Mouse (Mus musculus) B cell, adult (primary cell): ENCODE data around the gene Itsn1. TPM values are rescaled to one million over a fixed set of nuclear protein-coding genes. Genes with fewer than 3 reads are reported as not detected.

Source experiments
- total RNA-seq: library from RNA; stranded (reverse); gene quantifications from 4 replicates; pipeline ENCODE4 v1.2.4, GENCODE M21; 2023; ENCODE audit not compliant: inconsistent age

Gene Itsn1
- 14.6 to 22.5 TPM (median 19.2 TPM) in 4 replicates for total RNA-seq

DNA sequence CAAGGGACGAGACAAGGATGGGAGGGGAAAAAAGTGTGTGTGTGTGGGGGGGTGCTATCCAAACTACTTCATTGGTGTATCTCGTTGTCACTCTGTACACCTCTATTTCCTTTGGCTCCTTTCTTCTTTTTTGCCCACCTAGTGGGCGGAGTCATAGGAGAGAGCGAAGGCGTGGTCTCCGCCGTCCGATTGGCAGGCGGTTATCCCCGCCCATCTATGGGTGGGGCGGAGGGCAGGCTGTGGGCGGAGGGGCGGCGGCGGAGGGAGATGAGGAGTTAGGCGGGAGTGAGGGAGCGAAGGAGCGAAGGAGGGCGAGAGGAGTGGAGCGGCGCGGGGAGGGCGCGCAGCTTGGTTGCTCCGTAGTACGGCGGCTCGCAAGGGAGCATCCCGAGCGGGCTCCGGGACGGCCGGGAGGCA, at the start of gene Itsn1:
TSS of gene Itsn1 (plus strand) at position 216 of the 417 bp plus-strand sequence.

DNA sequence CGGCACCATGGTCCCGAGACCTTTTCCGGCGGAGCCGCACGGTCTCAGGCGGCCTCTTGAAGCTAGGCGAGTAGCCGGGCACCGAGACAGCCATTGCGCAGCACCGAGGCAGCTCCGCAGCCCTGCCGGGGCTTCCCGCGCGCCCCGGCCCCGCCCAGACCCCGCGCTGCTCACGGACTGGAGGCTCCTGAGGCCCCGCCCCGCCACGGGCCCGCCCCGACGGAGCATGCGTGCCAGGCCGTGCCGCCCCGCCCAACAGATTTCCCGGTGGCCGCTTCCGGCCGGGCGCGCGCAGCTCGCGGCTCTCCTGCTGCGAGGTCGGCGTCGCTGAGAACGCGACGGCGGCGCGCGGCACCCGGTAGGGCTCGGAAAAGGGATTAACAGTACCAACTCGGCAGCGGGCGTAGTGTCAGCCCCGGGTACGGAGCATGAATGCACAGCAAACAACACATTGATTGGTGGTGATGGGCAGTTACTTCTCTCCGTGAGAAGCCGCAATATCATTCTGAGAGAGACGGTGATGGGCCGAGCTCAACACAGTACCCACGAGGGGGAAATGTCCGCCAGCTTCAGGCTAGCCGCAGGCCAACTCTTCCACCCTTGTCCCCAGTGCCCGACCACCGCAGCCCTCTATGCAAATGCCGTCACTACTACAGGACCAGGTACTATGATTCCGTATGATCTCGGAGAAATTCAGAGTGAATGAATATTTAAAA, 40.3 kb upstream of the Itsn1 start, which contains the start of gene Donson:
TSS of gene Donson (minus strand) at position 152 of the 716 bp plus-strand sequence.

DNA sequence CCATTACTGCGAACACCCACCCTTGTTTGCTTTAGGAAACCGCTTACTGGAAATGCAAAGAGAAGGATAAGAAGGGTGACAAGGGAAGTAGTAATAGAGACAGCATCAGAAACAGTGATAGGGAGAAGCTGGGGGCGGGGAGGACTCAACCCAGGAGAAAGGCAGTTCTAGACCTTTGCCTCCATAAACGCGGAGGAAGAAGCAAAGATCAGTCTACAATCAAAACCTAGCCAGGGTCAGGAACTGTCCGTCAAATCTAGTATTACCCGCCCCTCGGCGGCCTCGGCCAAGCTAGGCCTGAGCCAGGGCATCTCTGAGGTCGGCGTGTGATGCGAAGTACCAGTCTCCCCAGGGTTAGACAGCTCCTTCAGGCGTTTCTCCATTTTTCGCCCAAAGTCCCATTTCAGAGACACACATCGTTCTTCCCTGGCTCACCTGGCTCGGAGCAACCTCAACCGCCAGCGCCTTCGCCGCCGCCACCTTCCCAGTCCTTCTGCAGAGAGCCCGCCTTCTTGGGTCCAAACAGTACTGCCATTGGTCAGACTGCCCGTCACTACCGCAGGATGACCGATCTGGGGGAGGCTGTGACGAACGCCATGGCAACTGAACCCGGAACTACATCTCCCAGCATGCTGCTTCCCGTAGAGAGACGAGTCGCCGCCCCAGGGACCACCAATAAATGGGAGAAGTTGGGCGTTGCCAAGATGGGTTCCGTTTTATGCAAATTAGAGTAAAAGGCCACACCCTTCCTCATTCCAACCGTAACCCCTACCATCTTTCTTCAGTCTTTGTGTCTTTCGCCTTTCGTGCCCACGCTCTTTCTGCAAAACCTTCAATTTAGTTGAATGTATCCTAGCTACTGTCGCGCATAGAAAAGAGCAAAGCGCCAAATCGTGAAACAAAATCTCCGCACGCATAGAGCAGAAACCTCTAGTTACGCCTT, 687 bp upstream of the Itsn1 start, which contains the start of gene Cryzl1:
TSS of gene Cryzl1 (minus strand) at position 853 of the 943 bp plus-strand sequence.

Other genes with a start within 250 kb of the Itsn1 start
- 135 to 157 TPM (median 152 TPM) in 4 replicates for gene Ifnar1, start 244.0 kb upstream of the Itsn1 start, total RNA-seq
- gene Ifngr2, start 182.2 kb upstream of the Itsn1 start, total RNA-seq, result 45.6 to 60.3 TPM (median 54.5 TPM) in 4 replicates
- gene Tmem50b, start 131.5 kb upstream of the Itsn1 start, total RNA-seq, result 34.2 to 37.6 TPM (median 36.5 TPM) in 4 replicates
- 0.48 to 2.8 TPM (median 1.4 TPM) in 4 replicates for gene Dnajc28, start 110.3 kb upstream of the Itsn1 start, total RNA-seq
- 76.4 to 88.1 TPM (median 82.4 TPM) in 4 replicates for gene Gart, start 82.3 kb upstream of the Itsn1 start, total RNA-seq
- gene Son, start 81.8 kb upstream of the Itsn1 start, total RNA-seq, result 501 to 548 TPM (median 535 TPM) in 4 replicates
- 72.4 to 97.6 TPM (median 81.4 TPM) in 4 replicates for gene Donson, start 40.5 kb upstream of the Itsn1 start, total RNA-seq
- 43.3 to 58.0 TPM (median 45.5 TPM) in 4 replicates for gene Cryzl1, start 306 bp upstream of the Itsn1 start, total RNA-seq